Mouse (Mus musculus): ENCODE data around the gene Trpv2.
"Not testable (repeated sequence)": the region's sequence is repeated elsewhere in the genome, so short reads cannot be mapped to it uniquely, and the experiment has no call there.

The Trpv2 gene

DNA sequence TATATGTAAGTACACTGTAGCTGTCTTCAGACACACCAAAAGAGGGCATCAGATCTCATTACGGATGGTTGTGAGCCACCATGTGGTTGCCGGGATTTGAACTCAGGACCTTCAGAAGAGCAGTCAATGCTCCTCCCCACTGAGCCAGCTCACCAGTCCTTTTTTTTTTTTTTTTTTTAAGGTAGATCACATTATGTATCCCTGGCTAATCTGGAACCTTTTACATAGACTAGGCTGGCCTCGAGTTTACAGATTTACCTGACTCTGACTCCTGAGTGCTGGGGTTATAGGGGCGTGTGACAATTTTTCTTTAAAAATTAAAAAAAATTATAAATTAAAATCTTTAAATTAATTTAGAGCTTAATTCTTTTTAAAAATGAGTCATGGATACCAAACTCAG is 75.5 kb downstream of the Trpv2 start:
- not testable (repeated sequence) for DNase-seq
